Mouse (Mus musculus) lung, adult 2 months (tissue): ENCODE measurements around the gene Clta. TPM values are rescaled to one million over a fixed set of nuclear protein-coding genes. Genes with fewer than 3 reads are reported as not detected.

ENCODE experiments used
- DNase-seq: peaks from one replicate; pipeline ENCODE4 v3.0.0; 2022
- H3K4me1 ChIP-seq: fragments of 200-500 bp; 2 replicates; pipeline ENCODE4 v1.6.1; 2011; ENCODE audit warnings: low read length; ENCODE audit not compliant: control insufficient read depth, insufficient read depth
- H3K4me3 ChIP-seq: fragments of 200-500 bp; replicated peaks from 2 replicates; pipeline ENCODE3; 2011; ENCODE audit warnings: low read depth, mild to moderate bottlenecking, control low read depth, low read length; ENCODE audit errors: extremely low read depth
- CTCF ChIP-seq: fragments of 200-500 bp; IDR thresholded peaks from 2 replicates; pipeline ENCODE4 v1.5.1; 2011; ENCODE audit warnings: mild to moderate bottlenecking, low read length, control low read depth; ENCODE audit not compliant: insufficient read depth
- POLR2A ChIP-seq: fragments of 200-500 bp; IDR thresholded peaks from 2 replicates; pipeline ENCODE4 v1.6.1; 2011; ENCODE audit warnings: low read depth, mild to moderate bottlenecking, control low read depth, low read length, borderline replicate concordance; ENCODE audit errors: extremely low read depth
- WGBS: fragments of 180-500 bp; shearing (Covaris S2); methylation state at CpG from one replicate; pipeline ENCODE4 v1.1.7; 2018; 5-methylcytosine and 5-hydroxymethylcytosine counted together
- polyA plus RNA-seq: library from polyadenylated mRNA; depleted of rRNA; stranded (reverse); fragments of >200 nt; gene quantifications from 2 replicates; pipeline ENCODE4 v1.2.3, GENCODE M21; 2012; rRNA removed

Gene Clta
- polyA plus RNA-seq, 1 experiment = 165 TPM

DNA sequence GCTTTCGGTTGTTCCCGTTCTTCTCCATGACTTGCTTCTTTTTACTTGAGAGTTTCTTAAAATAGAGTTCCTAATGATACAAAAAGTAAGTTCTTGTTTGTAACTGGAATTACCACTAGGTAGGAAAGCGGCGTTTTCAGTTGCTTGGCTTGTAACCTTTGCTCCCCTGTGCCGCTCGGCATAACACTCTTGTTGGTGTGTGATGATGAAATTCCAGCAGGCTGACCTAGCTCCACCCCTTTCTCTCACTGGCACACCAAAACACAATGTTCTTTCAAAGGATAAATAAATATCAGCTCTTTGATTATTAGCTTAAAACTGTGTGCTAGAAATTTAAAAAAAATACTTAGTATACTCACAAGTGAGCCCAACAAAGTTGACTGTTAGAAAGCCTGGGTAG, 62.6 kb downstream of the Clta start:
- Histone ChIP-seq H3K4me1 (peaks cover 11% of the 10 kb centered on the region), H3K4me3 (peak overlapping the region; percentile 21)
- no peak for DNase-seq
- 52% methylated on average over 6 of the region's 6 CpGs for WGBS
- TF ChIP-seq POLR2A (no peak), CTCF (no peak)

DNA sequence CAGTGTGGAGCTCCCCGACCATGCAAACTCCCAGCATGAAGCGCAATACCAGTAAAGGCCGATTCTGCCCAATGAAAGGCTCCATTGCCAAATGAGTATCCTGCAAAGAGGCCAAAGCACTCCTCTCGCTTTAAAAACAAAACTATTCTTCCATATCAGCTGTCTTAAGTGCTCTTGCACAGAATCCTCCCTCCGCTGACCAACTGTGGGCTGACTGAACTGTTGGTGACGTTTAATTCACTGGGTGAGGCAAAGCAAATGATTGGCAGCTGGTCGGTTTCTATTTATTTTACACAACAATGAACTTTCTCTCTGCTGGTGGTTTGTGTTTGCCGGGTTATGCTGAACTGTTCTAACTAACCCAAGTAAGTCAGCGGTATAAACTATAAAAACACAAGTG, 64.5 kb downstream of the Clta start:
- TF ChIP-seq CTCF (no peak), POLR2A (no peak)
- 28% methylated on average over 9 of the region's 9 CpGs for WGBS
- peak; percentile 22 for DNase-seq
- Histone ChIP-seq H3K4me3 (no peak overlapping the region), H3K4me1 (peaks cover 11% of the 10 kb centered on the region)

DNA sequence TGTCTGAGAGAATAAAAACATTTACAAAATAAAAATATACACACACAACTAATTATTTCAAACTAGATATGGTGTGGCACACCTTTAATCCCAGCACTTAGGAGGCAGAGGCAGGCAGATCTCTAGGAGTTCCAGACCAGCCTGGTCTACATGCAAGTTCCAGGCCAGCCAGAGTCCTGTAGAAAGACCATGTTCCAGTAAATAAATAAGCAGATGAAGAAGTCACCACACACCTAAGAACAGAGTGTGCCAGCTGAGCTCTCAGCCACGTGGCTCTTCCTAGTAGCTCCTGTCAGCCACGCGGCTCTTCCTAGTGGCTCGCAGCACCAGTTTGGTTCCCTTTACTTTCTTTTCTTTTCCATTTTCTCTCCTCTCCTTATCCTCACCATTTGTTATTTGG, 65.2 kb downstream of the Clta start:
- Histone ChIP-seq H3K4me3 (no peak overlapping the region), H3K4me1 (peaks cover 11% of the 10 kb centered on the region)
- WGBS = 87% methylated on average over 4 of the region's 4 CpGs
- no peak for DNase-seq
- TF ChIP-seq CTCF = no peak
- TF ChIP-seq POLR2A = no peak

DNA sequence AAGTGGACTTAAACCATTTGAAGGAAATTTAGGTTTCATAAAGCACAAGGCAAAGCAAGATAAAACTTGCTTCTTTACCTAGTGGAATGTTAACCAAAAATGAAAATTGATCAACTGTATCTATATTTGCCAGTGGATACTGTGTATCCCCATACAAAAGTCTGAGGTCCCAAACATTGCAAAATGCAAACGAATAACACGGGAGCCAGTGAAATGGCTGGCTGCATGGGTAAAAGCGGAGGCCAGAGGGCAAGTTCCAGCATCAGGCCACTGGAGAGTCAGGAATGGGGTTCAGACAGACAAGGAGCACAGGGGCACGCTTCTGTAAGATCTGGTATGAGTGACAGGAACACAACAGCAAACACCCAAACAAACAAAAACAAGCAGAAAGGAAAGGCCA, 66.4 kb downstream of the Clta start:
- Histone ChIP-seq H3K4me3 (no peak overlapping the region), H3K4me1 (peaks cover 8% of the 10 kb centered on the region)
- DNase-seq = no peak
- TF ChIP-seq POLR2A = no peak
- TF ChIP-seq CTCF = no peak
- WGBS = 56% methylated on average over 4 of the region's 4 CpGs

DNA sequence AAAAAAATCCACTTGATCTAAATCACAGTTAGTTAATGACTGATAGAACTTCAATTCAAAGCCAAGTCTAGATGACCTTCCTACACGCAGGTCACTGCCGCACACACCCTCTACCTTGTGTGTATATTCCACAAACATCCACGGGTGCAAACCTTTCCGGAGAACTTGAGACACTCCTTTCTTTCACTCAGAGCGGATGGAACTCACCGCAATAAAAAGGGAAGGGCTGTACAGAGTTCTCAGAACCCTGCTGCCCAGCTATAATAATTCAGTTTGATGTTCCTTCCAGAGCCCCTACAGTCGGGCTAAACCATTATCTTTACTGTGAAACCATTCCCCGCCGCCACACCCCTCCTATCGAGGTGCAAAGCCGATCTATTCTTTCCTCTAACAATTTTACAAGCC, 67.5 kb downstream of the Clta start:
- 2% methylated on average over 11 of the region's 11 CpGs for WGBS
- Histone ChIP-seq H3K4me3 (peak overlapping the region; percentile 71), H3K4me1 (peaks cover 7% of the 10 kb centered on the region; the same call in 1 of the 2 replicates)
- no peak for TF ChIP-seq POLR2A
- no peak for TF ChIP-seq CTCF
- no peak for DNase-seq

DNA sequence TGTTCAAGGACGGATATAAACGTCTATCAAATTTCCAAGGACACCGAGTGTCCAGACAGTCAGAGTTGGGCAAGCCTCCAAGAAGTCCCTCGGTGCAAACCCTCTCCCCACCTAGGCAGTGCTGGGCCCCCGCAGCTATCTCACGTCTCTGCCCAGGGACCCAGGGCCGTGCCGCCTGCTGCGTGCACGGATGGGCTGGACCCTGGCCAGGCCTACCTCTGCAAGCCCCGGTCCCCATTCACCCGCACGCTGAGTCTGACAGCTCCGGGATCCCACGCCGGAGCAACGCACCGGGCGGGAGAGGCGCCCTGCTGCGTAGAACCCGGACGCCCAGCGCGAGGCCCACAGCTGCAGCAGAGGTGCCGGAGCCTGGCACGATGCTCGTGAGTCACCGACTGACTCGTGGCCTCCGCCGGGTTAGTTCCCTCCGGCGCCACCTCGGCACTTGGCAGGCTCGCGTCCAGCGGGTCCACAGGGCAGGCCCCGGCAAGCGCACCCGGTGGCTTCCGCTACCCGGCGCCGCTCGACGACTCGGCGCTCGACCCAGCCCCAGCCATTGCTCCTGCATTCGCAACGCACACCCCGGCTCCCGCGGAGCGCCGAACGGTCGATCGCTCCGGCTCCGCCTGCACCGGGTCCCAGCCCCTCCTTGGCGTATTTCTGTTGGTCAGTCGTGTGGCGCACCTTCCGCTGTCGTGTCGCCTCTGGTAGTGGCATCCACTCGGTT, 68.1 kb downstream of the Clta start:
- H3K4me3 ChIP-seq = peak overlapping the region; percentile 71
- H3K4me1 ChIP-seq = peaks cover 7% of the 10 kb centered on the region; the same call in 1 of the 2 replicates
- TF ChIP-seq CTCF = no peak
- peak; percentile 77; the same call in 1 of the 2 replicates for TF ChIP-seq POLR2A
- WGBS = under 1% methylated on average over 70 of the region's 70 CpGs
- peak; percentile 88 for DNase-seq

DNA sequence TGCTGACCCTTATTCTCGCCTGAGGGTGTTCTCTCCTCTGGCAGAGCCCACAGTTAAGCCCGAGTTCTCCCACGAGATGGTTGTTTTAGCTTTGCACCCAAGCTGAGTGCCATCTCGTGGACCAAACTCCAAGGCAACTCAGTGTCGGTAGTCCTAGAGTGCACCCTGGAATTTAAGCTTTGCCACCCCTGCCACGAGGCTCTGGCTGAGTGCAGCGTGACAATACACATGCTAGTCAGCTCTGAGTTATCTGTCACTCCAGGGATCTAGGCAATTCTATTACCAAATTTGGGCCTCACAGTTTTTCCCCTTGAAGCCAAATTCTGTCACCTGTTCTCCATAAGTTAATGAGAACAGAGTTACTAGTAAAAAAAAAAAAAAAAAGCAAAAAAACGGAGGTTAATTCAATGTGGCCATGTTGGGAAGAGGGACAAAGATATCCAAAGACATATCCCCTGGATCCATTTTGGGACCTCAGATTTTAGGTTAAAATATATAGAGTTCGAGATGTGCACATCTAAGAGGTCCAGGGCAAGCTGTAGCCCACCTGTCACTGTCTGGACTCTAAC, 68.7 kb downstream of the Clta start:
- peak overlapping the region; percentile 71 for H3K4me3 ChIP-seq
- H3K4me1 ChIP-seq = peaks cover 7% of the 10 kb centered on the region; the same call in 1 of the 2 replicates
- DNase-seq = no peak
- TF ChIP-seq CTCF (no peak), POLR2A (no peak)
- 8% methylated on average over 9 of the region's 9 CpGs for WGBS

DNA sequence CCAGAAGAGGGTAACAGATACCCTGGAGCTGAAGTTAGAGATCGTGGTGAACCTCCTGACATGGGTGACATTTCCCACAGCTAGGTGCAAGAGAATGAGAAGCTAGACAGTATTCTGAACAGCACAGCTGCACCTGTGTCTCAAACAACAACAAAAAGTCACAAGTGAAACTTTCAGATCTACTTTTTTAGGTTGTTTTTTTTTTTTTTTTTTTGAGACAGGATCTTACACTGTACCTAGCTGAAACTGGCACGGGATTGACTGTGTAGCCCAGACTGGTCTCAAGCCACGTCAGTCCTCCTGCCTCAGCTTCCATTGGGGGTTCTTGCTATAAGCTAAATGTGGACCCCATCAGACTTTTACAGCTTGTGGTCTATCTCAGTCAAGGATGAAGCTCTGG, 69.5 kb downstream of the Clta start:
- peaks cover 7% of the 10 kb centered on the region; the same call in 1 of the 2 replicates for H3K4me1 ChIP-seq
- TF ChIP-seq POLR2A (no peak), CTCF (no peak)
- no peak overlapping the region for H3K4me3 ChIP-seq
- WGBS = 80% methylated on average over 3 of the region's 3 CpGs
- DNase-seq = no peak

DNA sequence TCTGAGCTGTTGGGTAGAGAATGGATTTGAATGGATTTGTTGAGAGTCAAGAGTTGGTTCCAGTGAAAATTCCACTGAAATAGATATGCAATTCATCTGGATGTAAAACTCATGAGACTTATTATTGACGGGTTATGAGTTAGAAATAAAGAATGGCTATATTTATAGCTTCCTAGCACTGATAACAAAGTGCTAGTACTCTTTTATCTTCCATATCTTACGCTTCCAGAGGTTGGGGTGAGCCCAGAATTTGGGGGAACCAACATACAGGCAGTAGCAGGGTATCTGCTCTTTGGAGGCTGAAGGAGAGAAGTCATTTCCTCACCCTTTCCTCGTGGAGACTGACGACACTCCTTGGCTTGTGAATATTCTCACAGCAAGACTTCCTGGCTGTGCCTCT, 70.2 kb downstream of the Clta start:
- TF ChIP-seq POLR2A (no peak), CTCF (no peak)
- WGBS = 71% methylated on average over 4 of the region's 4 CpGs
- peaks cover 7% of the 10 kb centered on the region; the same call in 1 of the 2 replicates for H3K4me1 ChIP-seq
- no peak for DNase-seq
- no peak overlapping the region for H3K4me3 ChIP-seq

DNA sequence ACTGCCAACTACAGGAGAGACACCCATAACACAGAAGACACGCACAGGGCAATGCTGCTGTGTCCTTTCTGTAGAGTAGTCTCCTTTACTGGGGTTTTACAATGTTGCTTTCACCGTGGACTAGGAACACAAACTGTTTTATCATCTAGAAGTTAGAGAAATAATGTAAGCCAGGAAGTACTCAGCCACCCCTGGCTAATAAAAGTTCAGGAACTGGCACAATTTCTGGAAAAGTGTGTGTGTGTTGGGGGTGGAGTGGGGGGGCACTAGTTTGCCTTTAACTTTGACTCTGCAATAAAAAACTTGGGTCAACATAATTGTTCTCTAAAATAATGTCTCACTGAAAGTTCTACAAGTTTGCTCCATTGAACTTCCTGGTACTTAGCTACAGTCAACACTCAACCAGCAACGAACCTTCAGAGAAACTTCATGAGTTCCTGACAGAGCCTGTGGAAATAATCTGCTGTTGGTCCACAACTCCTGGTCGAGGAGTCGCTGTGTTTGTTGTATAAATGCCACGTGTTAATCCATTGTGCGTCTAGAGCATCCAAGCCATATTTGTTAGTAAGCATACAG, 74.2 kb downstream of the Clta start:
- 62% methylated on average over 7 of the region's 7 CpGs for WGBS
- H3K4me1 ChIP-seq = peaks cover 3% of the 10 kb centered on the region
- H3K4me3 ChIP-seq = no peak overlapping the region
- TF ChIP-seq CTCF = no peak
- no peak for TF ChIP-seq POLR2A
- no peak for DNase-seq

Other genes with a start within 250 kb of the Clta start
- gene Olfr159, start 233.4 kb upstream of the Clta start, polyA plus RNA-seq = 0.13 TPM in 1 of 2 replicates, not detected in the other
- not detected in 2 replicates for gene Olfr156, start 180.6 kb upstream of the Clta start, polyA plus RNA-seq
- gene Olfr157, start 164.3 kb upstream of the Clta start, polyA plus RNA-seq = not detected in 2 replicates
- not detected in 2 replicates for gene Olfr155, start 152.9 kb upstream of the Clta start, polyA plus RNA-seq
- gene Reck, start 128.9 kb upstream of the Clta start, polyA plus RNA-seq = 39.4 and 43.8 TPM in 2 replicates
- gene Glipr2, start 47.1 kb upstream of the Clta start, polyA plus RNA-seq = 14.3 and 18.1 TPM in 2 replicates
- gene Ccin, start 21.0 kb upstream of the Clta start, polyA plus RNA-seq = 0.07 and 0.14 TPM in 2 replicates
- 23.9 and 31.4 TPM in 2 replicates for gene Gne, start 79.7 kb downstream of the Clta start, polyA plus RNA-seq
- gene Rnf38, start 229.3 kb downstream of the Clta start, polyA plus RNA-seq = 114 and 123 TPM in 2 replicates